Mouse (Mus musculus) brain, adult 10 weeks (tissue): ENCODE results near the gene Rpl36al. TPM values are rescaled to one million over a fixed set of nuclear protein-coding genes. Genes with fewer than 3 reads are reported as not detected.

Source experiments
- polyA plus RNA-seq: library from polyadenylated mRNA; stranded (reverse); fragments of 350-450 nt; fragmentation: Illumina TruSeq; extraction: RNeasy Lipid Tissue Mini Kit (QIAGEN cat#74804); gene quantifications from one replicate; pipeline ENCODE4 v1.2.3, GENCODE M21; 2015; ENCODE audit warnings: low read depth, low replicate concordance

Gene Rpl36al
- 388 TPM for polyA plus RNA-seq

DNA sequence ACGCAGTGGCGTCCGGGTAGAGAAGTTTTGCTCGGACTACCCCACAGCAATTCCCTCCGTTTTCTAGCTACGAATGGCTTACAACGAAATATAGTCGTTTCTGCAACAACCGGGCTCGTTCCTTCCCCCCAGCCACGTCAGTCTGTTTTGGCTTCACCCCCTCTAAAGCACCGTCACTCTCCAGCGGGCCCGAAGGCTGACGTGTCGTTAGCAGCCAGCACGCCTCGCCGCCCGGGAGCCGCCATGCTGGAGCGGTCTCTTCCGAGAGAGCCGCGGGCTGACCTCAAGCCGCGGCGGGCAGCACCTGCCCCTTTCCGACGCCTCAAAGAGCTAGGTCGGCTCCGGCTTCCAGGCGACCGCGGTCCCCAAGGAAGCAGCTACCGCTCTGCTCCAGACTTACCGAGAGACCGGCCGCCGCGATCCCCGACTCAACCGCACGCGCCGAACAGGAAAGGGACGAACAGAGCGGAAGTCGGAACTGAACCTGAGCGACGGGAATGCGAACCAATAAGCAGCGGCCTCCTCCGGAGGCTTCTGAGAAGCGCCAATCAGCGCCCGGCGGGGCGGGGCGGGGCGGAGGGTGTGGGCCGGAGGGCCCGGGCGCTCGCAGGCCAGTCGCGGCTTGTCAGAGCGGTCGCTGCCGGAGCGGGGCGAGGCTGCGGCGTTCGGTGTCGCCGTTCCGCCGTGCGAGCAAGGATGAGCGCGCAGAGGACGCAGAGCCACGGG lies at the start of gene Rpl36al, which contains the start of gene Mgat2:
Gene Rpl36al (minus strand): TSS at position 501 of the 726 bp plus-strand sequence.
Gene Mgat2 (plus strand): TSS at position 575 of the 726 bp plus-strand sequence.

DNA sequence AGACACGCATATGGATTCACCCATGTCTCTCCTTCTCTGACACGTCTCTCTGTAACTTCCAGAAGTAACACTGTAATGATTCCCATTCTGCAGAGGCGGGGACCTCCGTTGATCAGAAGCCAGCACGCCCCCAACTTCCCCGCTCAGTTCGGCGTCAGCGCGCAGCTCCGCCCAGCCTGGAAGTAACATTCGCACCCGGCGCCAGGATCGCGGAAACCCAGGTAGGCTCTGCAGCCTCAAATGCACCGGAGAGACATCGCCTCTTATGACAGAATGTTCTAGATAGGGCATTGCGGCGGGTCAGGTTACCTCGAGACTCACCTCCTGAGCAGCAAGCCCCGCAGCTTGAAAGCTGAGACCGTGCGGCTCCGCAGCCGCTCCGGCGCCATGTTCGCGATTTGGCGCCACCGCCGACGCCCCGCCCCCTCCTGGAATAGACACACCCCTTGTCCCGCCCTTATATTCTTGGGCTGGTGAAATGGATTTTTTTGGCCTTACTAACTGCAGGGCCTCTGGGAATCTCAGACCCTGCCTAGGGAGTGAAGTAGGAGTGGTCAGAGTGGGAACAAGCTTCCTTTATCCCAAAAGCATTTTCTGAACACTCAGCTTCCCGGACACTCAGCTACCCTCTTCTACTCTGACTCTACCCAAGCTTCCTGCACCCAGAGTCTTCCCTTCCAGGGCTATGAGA lies 44.0 kb upstream of the Rpl36al start, which contains the start of gene Pole2:
Gene Pole2 (minus strand): TSS at position 420 of the 691 bp plus-strand sequence.

DNA sequence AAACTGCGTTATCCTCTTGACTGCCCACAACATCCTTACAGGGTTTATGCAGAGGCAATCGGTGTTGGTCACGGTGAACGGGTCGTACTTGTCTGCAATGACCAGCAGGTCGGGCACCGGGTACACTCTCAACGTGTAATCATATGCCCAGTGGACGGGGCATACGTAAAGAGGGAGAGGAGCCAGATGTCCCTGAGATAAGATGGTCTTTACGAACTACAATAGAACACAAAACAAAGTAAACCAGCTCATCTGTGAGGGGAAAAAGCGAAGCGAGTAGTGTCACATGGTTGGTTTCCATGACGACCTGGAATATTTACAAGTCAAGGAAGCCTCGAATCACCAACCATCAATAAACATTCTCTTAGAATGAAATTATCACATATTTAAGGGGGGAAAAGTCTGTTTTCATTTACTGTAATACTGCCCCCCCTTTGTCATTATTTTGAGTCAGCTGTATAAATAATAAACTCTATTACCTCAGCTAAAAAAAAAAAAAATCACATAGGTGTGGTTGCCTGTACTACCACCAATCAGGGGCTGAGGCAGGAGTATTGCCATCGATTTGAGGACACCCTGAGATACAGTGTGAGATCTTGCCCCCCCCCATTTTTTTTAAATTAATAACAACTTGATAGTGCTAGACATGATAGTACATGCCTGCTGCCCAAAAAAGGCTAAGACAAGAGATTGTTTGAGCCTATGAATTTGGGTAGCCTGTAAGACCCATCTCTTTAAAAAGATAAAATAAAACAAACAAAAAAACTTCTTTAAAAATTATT lies 20.4 kb upstream of the Rpl36al start, which contains the start of gene Gm49384:
Gene Gm49384 (minus strand): TSS at position 216 of the 782 bp plus-strand sequence.

DNA sequence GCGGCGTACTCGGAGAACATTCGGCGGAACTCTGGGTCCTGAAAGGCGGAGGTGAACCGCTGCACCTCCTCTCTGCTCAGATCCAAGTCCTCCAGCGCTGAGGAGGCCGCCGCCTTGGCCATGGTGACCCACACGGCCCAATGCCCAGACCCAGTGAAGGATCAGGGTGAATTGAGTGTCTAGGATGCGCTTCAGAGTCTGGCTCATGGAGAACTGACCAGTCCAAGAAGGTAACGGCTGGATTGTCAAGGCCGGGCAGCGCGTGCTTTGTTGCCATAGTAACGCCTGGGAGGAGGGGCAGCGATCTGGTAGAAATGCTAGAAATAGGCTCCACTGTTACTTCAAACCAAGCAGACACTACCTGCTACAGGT lies 14.3 kb upstream of the Rpl36al start, which contains the start of gene Dnaaf2:
Gene Dnaaf2 (minus strand): TSS at position 266 of the 372 bp plus-strand sequence.

DNA sequence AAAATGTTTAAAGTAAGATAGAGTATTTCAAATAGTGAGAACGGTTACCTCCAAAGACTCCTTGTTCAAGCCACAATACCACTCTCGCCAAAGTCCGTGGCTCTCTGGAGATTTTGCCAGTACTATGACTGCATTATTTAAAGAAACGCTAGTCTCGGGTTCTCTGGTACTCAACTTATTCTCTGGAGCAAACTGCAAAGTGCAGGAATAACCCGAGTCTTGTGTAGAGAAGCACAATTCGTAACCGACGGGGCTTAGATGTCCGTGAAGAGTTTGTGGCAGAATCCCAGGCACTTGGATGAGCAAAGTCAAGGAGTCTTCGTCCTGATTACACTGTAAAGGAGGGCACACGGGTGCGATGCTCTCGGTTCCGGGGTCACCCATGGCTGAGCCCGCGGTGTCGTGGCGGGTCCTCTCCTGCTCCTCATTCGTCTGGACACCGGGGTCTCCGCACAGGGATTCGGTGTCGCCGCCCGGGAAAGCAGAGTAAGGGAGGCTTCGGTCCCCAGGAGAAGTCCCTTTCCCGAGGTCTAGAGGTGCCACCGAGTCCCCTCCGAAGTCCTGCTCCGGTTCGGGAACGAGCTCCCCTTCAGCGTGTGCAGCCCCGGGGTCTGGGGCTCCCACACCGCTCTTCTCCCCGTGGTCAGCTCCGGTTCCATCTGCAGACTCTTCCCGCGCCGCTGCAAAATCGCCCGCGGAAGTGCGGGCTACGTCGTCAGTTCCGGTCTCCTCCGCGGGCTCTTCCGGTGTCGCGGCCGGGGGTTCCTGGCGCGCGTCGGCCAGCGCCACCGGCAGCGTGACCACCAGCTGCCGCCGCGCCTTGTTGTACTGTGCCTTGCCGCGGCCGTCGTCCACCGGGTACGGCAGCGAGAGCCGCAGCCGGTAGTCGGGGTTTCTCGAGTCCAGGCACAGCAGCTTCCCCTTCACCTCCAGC lies 12.8 kb upstream of the Rpl36al start, which contains the start of gene Gm49383:
Gene Gm49383 (minus strand): TSS at position 661 of the 934 bp plus-strand sequence.

DNA sequence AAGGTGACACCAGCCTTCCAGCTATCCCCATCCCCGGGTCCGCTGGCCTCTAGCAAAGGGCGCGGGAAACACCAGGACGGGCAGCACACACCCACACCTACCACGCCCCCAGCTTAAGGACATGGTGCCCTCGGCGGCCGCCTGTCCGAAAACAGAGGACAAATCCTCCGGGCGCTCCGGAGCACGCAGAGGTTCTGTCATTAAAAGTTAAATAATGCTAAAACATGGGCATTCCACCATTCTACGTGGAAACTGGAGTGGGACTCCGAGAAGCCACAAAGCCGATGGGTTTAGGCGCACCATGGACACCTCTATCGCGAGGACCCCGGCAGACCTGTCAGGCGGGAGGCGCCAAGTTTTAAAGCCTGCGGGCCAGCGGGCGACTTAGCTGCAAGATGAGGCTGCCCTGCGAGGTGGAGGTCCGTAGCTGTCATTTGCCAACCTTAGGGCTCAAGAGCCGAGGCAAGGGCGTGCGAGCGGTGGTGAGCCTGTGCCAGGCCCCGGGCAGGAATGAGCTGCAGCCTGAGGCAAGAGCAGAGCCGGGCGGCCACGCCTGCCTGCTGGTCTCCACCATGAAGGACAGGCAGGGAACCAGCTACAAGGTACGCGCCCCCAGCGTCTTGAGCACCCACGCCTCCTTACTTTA lies 15.3 kb downstream of the Rpl36al start, which contains the start of gene Lrr1:
Gene Lrr1 (plus strand): TSS at position 354 of the 646 bp plus-strand sequence.

DNA sequence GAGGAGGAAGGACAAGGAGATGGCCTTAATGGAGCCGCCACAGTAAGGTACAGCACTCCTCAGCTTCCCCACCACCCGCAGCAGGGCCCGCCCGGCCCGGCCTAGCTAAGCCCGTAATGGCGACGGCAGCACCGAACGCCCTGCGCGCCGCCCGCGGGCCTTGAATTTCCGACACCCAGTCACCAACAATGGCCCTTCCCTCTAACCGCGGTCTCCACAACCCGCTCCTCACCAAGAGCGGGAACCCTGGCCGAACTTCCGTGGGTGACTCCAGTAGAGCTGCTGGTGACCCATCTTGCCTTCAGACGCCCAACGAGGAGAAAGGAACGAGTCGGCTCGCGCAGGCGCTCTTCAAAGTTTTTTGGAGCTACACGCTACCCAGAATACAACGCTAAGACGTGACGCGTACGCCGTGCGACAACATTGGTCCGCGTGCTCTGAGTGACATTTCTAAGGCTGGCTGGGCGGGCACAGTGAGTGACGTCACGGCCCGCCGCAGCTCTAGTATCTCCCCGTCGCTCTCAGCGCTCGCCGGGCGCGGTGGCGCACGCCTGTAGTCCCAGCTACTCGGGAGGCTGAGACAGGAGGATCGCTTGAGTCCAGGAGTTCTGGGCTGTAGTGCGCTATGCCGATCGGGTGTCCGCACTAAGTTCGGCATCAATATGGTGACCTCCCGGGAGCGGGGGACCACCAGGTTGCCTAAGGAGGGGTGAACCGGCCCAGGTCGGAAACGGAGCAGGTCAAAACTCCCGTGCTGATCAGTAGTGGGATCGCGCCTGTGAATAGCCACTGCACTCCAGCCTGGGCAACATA lies 24.9 kb downstream of the Rpl36al start, which contains the start of gene Rps29:
Gene Rps29 (minus strand): TSS at position 422 of the 813 bp plus-strand sequence.

Other genes starting within 250 kb of the Rpl36al start
- gene Rps29, start 24.9 kb downstream of the Rpl36al start, polyA plus RNA-seq: 2,609 TPM
- not detected for gene Lrr1, start 15.3 kb downstream of the Rpl36al start, polyA plus RNA-seq
- gene Mgat2, start 74 bp upstream of the Rpl36al start, polyA plus RNA-seq: 28.9 TPM
- gene Gm49383, start 13.0 kb upstream of the Rpl36al start, polyA plus RNA-seq: 4.6 TPM
- 1.5 TPM for gene Dnaaf2, start 14.3 kb upstream of the Rpl36al start, polyA plus RNA-seq
- gene Gm49384, start 20.2 kb upstream of the Rpl36al start, polyA plus RNA-seq: 4.6 TPM
- 0.70 TPM for gene Pole2, start 44.1 kb upstream of the Rpl36al start, polyA plus RNA-seq
- 23.2 TPM for gene Klhdc1, start 57.1 kb upstream of the Rpl36al start, polyA plus RNA-seq
- gene Klhdc2, start 112.6 kb upstream of the Rpl36al start, polyA plus RNA-seq: 215 TPM
- gene Nemf, start 173.1 kb upstream of the Rpl36al start, polyA plus RNA-seq: 26.5 TPM
- 38.4 TPM for gene Arf6, start 188.1 kb upstream of the Rpl36al start, polyA plus RNA-seq
- gene Gm9887, start 188.4 kb upstream of the Rpl36al start, polyA plus RNA-seq: not detected